Mouse (Mus musculus): ENCODE data around the gene Dnase1.
A peak's percentile ranks its signal among the peaks of the same experiment; 100 is the strongest.
"Not testable (repeated sequence)": the region's sequence is repeated elsewhere in the genome, so short reads cannot be mapped to it uniquely, and the experiment has no call there.

The Dnase1 gene

DNA sequence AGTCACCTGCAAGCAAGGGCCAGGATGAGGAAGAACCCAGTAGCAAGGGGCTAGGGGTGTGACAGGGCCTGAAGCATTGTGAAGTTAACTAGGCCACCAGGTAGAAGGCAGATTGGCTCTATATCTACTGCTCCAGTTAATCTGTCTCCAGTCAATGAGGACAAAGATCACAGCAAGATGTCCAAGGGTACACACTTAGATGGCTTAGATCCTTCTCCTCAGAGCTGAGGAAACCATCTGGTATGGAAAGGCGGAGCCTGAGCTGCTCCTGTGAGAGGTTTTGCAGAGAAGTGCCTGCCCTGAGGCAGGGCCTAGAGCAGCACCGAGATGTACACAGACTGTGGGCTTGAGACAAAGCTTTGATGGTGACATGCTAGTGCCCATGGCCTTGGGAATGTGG, 7.4 kb downstream of the Dnase1 start:
- no peak for DNase-seq (ENCODE audit: low spot score in 2 of 2)

DNA sequence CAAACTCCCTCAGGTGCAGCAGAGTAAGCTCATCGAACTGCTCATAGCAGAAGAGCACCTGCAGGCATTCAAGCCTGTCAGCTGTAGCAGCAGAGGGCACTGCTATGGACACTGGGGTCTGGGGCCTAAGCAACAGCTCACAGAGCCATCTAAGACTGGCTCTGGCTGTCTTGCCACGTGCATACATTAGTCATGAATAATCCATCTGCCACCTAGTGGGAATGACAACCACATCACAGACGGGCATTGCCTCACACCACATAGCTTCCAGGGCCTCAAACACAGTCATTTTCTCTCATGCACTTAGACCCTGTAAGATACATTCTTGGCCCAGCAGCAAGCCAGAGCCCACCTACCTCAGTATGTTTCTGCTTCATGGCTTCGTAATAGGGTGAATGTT, 8.8 kb downstream of the Dnase1 start:
- DNase-seq (ENCODE audit: low spot score in 2 of 2): no peak

DNA sequence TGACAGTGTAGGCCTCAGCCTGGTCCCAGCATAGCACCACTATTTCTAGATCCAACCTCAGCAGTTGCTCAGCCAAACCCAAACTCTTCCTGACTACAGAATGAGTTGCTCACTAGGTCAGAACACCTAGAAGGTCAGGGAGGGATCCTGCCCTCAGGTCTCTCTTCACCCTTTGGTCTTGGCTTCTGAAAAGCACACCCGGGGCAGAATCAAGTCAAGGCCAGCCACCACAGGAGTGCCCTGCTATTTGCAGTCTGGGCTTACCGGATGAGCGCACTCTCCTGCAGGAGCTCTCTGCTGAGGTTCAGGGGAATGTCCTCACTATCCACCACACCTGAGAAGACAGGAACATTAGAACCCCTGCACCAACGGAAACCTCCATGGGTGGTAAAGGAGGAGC, 15.9 kb downstream of the Dnase1 start:
- no peak for DNase-seq (ENCODE audit: low spot score in 2 of 2)

DNA sequence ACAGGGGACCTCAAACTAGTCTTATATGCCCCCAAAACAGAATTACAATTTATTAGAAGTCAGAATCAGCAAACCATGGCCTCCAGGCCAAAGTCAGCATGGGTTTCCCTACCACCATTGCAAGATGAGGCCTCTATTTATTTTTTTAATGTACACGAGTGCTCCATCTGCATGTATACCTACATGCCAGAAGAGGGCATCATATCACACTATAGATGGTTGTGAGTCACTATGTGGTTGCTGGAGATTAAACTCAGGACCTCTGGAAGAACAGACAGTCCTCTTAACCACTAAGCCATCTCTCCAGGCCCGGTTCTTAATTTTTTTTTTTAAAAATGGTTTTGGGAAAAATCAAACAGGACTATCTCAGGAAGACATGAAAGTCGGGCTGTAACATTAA, 17.1 kb downstream of the Dnase1 start:
- DNase-seq (ENCODE audit: low spot score in 2 of 2): no peak

DNA sequence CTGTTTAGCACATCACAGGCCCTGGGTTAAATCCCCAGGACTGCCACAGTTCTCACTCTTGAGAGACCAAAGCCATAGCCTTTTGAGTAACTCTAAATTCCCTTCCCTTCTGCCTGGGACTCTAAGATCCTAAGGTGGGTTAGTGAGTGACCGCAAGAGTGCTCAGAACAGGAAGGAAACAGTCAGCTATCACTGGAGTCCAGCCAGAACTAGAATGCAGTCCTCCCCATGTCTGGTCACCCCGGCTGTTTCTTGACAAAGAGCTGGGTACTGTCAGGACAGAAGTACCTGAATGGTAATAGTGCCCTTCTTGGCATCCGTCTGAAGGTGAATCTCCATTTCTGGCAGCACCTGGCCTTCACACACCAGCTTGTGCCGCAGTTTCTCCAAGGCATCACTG, 28.2 kb downstream of the Dnase1 start:
- DNase-seq (ENCODE audit: low spot score in 2 of 2): no peak

DNA sequence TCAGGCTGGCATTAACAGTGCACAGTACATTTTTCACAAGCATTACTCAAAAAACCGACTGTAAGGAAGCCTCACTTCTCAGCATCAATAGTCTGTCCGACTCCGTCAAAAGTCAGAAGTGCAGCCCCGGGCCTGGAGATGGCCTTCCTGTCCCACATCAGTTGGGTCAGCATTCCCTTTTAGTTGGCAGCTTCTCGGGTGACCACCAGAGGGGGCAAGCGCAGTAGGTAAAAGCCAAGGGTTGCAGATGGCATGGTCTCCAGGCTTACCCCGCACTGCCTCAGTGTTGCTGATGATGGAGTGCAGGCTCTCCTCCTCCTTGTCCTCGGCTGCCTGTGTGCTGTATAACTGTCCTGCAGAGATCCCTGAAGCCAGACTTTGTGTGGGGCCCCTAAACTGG, 31.8 kb downstream of the Dnase1 start:
- DNase-seq (ENCODE audit: low spot score in 2 of 2): peak; percentile 24 to 47

DNA sequence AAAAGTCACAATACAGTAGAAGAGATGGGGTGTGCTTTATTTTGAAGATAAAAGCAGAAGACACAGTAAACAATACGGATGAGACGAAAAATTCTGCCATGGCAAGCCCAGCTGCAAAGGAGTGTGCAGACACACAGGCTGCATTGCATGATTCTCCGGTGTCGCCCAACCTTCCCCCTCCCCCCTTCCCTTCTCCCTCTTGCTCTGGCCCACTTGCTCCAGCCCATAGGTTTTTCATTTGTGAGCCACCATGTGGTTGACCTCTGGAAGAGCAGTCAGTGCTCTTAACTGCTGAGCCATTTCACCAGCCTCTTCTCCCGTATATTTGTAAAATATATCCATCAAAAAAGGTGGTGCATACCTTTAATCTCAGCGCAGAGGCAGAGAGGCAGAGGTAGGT, 37.6 kb downstream of the Dnase1 start:
- no peak for DNase-seq (ENCODE audit: low spot score in 2 of 2)

DNA sequence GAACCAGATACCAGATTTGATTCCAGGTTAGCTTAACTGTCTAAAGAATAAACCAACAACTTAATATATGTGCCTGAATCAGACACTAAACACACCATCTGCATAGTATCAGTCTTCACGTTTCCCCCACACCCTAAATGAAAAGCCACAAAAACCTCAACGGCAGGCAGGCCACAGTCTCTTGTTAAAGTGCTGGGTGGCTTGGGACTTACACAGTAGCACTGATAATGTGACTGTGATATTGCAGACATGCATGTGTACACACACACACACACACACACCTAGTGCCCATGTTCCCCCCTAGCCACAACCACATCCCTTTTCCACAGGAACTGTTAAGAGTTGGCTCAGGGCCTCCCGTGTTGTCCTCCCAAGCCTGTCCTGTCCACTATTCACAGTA, 38.1 kb downstream of the Dnase1 start:
- DNase-seq (ENCODE audit: low spot score in 2 of 2): no peak

DNA sequence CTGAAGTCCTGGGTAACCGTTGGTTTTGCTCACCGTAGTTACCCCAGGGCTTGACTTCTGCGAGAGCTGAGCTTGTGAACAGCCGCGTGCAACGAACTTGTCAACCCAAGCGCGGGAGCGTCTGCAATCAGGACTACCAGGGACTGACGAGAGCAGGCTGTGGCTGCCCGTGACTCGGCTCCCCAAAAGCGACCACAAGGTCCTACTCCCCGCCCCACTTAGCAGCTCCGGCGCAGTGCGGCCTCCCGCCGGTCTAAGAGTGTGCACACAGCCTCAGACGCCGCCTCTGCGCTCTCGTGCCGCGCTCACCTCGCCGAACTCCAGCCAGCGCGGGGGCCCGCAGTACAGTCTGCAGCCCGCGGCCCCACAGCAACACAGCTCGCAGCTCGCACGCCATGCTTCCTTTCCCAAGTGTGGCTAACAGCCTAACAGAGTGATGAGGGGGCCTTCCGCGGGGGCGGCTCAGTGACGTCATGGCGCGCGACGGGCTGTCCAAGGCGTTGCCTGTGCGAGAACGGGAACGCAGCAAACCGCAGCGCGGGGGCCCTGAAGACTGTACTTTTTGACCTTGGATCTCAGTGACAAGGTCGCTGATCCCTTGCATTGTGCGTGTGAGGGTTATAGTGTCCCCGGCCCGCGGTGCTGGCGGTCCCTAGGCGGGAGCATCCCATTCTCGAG, 40.8 kb downstream of the Dnase1 start, which contains the start of gene Trap1:
TSS of gene Trap1 (minus strand) at position 444 of the 678 bp plus-strand sequence.
- peak; percentile 97 for DNase-seq (ENCODE audit: low spot score in 2 of 2)

DNA sequence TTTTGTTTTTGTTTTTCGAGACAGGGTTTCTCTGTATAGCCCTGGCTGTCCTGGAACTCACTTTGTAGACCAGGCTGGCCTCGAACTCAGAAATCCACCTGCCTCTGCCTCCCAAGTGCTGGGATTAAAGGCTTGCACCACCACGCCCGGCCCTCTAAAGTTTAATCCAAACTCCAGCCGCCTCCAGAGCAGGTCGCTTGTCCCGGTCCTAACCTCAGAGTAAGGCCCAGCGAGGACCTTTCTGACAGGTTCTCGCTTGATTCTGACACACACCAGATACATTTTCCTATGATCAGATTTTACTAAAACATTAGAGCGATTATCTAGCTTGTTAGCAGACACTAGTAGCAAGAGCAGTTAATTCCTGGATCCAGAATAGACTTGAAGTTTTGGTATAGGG, 41.6 kb downstream of the Dnase1 start:
- not testable (repeated sequence) for DNase-seq (ENCODE audit: low spot score in 2 of 2)

DNA sequence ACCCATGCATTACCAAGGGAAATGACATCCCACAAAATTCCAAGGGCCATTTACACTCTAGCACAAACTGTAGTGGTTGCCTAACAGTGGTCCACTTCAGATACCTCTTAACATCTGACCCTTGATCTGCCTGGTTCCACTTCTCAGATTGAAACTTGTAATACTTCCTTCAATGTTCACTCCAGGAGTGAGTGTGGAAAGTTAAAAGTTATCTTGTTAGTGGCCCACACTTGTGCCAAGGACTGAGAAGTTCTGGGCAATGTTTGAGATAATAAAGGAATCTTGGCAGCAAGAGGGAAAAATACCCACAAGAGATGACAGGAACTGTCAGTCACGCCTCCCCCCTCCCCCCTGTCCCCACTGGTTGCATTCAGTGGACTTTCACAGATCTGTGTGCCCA, 42.9 kb downstream of the Dnase1 start:
- no peak for DNase-seq (ENCODE audit: low spot score in 2 of 2)

DNA sequence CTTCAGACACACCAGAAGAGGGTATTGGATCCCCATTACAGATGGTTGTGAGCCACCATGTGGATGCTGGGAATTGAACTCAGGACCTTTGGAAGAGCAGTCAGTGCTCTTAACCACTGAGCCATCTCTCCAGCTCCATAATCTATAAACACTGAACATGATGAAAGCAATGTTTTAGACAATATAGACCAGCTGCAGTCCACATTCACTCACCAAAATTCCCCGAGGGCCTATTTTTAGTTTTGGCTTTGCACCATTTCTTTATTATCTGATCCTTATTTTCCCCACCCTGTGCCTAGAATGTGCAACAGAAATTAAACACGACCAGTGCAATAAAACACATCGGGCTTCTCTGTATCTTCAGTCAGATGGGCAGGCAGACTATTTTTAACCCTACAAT, 43.7 kb downstream of the Dnase1 start:
- not testable (repeated sequence) for DNase-seq (ENCODE audit: low spot score in 2 of 2)

DNA sequence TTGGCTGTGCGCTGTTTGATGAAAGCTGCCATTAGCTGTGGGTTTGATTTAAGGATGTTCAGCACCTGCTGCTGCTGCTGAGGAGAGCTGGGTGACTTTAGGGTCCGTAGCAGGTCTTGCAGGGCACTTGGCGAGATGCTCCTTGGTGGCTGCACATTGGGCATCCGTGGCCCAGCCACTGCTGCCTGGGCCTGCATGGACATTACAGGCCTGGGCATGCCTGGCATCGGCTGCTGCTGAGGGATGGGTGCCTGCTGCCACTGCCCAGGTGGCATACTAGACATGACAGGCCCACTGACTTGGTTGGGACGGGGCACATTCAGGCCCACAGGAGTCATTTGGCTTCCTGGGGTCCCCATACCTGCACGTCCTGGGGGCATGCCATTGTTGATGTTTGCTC, 48.3 kb downstream of the Dnase1 start:
- no peak for DNase-seq (ENCODE audit: low spot score in 2 of 2)

DNA sequence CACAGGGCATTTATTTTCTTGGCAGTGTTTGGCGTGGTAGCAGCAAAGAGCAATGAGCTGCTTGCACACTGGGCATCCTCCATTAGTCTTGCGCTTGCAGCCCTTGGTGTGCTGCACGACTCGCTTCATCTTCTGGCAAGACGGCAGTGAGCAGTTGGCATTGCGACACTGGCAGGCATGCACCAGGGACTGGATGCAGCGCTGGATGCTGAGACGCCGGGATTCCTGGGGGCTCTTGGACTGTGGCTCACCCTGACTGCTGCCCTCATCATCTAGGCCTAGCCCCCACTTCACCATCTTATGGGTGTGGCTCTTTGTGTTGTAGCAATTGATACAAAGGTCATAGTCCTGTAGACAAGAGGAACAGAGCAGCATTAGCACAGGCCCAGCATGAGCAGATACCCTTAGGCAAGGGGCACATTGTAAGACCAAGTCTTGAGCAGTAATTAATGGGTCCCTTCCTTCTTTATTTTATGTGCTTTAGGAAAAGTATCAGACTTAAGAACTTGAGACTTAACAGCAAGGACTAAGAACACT, 49.2 kb downstream of the Dnase1 start:
- DNase-seq (ENCODE audit: low spot score in 2 of 2): no peak

DNA sequence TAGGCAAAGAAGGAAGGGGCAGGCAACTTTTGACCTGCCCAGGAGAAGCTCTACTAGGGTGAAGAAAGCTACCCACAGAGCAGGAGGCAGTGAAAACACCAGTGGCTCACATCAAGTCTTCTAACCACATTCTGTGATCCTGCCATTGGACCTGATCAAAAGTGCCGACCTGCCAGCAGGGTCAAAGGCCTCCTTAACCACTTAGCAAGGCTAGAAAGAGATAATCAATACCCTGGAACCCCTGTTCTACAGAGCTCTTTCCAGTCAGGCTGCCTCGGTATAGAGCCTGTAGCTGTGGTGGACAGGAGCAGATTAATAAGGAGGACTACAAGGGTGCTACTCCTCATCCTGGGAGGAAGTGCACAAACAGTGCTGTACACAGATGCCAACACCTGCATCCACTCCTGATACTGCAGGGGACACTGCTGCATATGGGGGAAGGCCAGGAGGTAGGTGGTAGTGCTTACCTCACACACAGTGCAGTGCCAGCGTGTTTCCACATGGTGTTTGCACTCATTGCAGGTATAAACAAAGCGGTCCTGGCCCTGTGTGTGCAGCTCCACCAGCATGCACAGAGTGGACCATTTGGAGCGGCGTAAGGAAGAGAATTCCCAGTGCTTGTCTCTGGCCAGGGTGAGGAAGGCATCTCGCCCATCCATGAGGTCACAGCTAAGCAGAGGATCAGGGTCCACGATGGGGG, 50.6 kb downstream of the Dnase1 start:
- DNase-seq (ENCODE audit: low spot score in 2 of 2): no peak

Data from frontal cortex, postnatal 25 days (tissue).